24 mouse cellular contexts compared by ENCODE assay signal in the genomic region with DNA sequence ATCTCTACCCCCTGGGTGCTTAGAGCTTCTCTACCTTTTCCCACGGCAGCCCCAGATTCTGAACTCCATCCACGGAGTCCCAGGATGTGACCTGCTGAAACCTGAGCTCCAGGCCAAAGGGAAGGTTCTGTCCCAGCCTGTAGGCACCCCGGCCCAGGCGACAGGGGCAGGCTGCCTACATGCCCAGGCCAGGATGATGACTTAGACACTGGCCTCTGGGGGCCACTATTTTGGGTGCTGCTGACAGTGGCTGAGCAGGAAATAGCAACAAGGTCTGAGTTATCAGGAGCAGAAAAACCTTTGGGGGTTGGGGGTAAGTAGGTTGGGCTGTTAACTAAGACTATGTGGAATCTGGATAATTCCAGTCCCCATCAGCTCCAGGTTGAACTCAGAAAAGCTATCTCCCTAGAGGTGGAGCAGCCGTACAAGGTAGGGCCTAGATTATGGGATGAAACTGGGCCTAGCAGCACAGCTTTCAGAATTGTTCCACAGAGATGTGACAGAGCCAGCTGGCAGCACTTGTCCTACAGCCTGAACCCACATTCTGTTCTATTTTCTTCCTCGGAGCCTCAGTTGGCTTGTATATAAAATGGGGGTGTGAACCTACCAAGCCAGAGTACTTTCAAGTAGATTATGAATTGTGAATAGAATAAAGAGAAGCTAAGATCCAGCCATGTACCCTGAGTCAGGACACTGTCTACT. TPM values are rescaled to one million over a fixed set of nuclear protein-coding genes. Genes with fewer than 3 reads are reported as not detected.
A peak's percentile ranks its signal among the peaks of the same experiment; 100 is the strongest.
DNase-seq lines count a peak whose midpoint lies in the region; ATAC-seq lines count a peak whose summit lies in the region.
"Had no signal": no experiment of that assay in that cellular context is flagged by ENCODE, and none has a peak within 500 bp of the region (broad histone marks: within the 10 kb centered on the region; RNA-seq: fewer than 3 reads in every experiment).

No protein-coding gene starts in this region.

- no peak overlapping the region for H3K4me2 ChIP-seq in hindbrain, embryonic 12.5 days (replicated peaks)
- H3K4me2 ChIP-seq: forebrain, embryonic 12.5 days; heart, embryonic 15.5 days; kidney, embryonic 15.5 days; limb, embryonic 13.5 days; liver, embryonic 15.5 days; midbrain, embryonic 13.5 days had no signal

- no peak overlapping the region for H3K4me3 ChIP-seq in hindbrain, embryonic 12.5 days
- H3K4me3 ChIP-seq: forebrain, embryonic 12.5 days; heart, embryonic 15.5 days; kidney, embryonic 15.5 days; limb, embryonic 13.5 days; liver, embryonic 15.5 days; midbrain, embryonic 13.5 days had no signal

- no peak overlapping the region for H3K27ac ChIP-seq in hindbrain, embryonic 12.5 days
- H3K27ac ChIP-seq: forebrain, embryonic 12.5 days; heart, embryonic 15.5 days; kidney, embryonic 15.5 days; limb, embryonic 13.5 days; liver, embryonic 15.5 days; midbrain, embryonic 13.5 days; stomach, postnatal 0 days had no signal

- 74% methylated on average over 6 of the region's 6 CpGs for WGBS in hindbrain, embryonic 12.5 days

- peak; percentile 46 to 63 for DNase-seq in frontal cortex, adult 2 months (ENCODE audit: extremely low spot score in 1 of 2, low spot score in 1 of 2)
- DNase-seq in frontal cortex, postnatal 14 days (ENCODE audit: low spot score in 2 of 2): no peak
- DNase-seq in layer of hippocampus, adult 11-12 months (ENCODE audit: low spot score): peak; percentile 52
- DNase-seq in layer of hippocampus, postnatal 10 days (ENCODE audit: low spot score in 2 of 2): no peak
- peak; percentile 25 to 63 for DNase-seq in right cerebral cortex, postnatal 36 days (ENCODE audit: low spot score in 2 of 2)
- DNase-seq in right cerebral cortex, postnatal 10 days (ENCODE audit: low spot score in 2 of 2): no peak
- no peak for DNase-seq in embryo, embryonic 11 days
- DNase-seq: adrenal gland, adult 2 months; cerebellum, postnatal 14 days; thymus, postnatal 25 days had no signal

- no peaks in the 10 kb centered on the region for H3K36me3 ChIP-seq in hindbrain, embryonic 12.5 days
- H3K36me3 ChIP-seq: forebrain, embryonic 12.5 days; heart, embryonic 15.5 days; kidney, embryonic 15.5 days; limb, embryonic 13.5 days; liver, embryonic 15.5 days; midbrain, embryonic 13.5 days had no signal

- H3K4me1 ChIP-seq in hindbrain, embryonic 12.5 days: no peaks in the 10 kb centered on the region
- H3K4me1 ChIP-seq: forebrain, embryonic 12.5 days; kidney, embryonic 15.5 days; limb, embryonic 13.5 days; liver, embryonic 15.5 days; midbrain, embryonic 13.5 days had no signal

- H3K27me3 ChIP-seq in hindbrain, embryonic 12.5 days: no peaks in the 10 kb centered on the region
- H3K27me3 ChIP-seq: forebrain, embryonic 12.5 days; heart, embryonic 15.5 days; kidney, embryonic 15.5 days; limb, embryonic 13.5 days; liver, embryonic 15.5 days had no signal

- H3K9ac ChIP-seq in hindbrain, embryonic 12.5 days: no peak overlapping the region
- H3K9ac ChIP-seq: forebrain, embryonic 12.5 days; heart, embryonic 15.5 days; kidney, embryonic 15.5 days; limb, embryonic 13.5 days; liver, embryonic 15.5 days; midbrain, embryonic 13.5 days had no signal

- H3K9me3 ChIP-seq in hindbrain, embryonic 12.5 days (replicated peaks): no peaks in the 10 kb centered on the region
- H3K9me3 ChIP-seq: forebrain, embryonic 12.5 days; heart, embryonic 15.5 days; kidney, embryonic 15.5 days; liver, embryonic 15.5 days; midbrain, embryonic 13.5 days had no signal

- no peak for ATAC-seq in hindbrain, embryonic 12.5 days (ENCODE audit: low FRiP score)
- ATAC-seq: lung, postnatal 0 days; midbrain, embryonic 13.5 days had no signal

RNA-seq across cellular contexts. Expression of a gene that starts 14.8 kb away (rescaled TPM):
- 0.27 and 0.38 TPM in 2 replicates for polyA plus RNA-seq in frontal cortex, adult 2 months (2012; rRNA removed)
- under 1 TPM; 0.29 to 0.53 TPM for total RNA-seq in layer of hippocampus, postnatal 10 days (2021)
- 0.25 and 0.31 TPM in 2 replicates for polyA plus RNA-seq in hindbrain, embryonic 12.5 days (2016; fragmentation: Nextera tagmentation; extraction: Ambion mirVana)
- total RNA-seq: megakaryocyte progenitor cell, adult 5-6 weeks had no signal
- polyA plus RNA-seq: forebrain, embryonic 12.5 days; hindbrain, embryonic 11.5 days; intestine, embryonic 14.5 days; kidney, embryonic 15.5 days; large intestine, adult 2 months; stomach, postnatal 0 days had no signal

RNA-seq across cellular contexts. Expression of a gene that starts 21.1 kb away (rescaled TPM):
- polyA plus RNA-seq in frontal cortex, adult 2 months (2012; rRNA removed): 34.1 and 40.5 TPM in 2 replicates
- total RNA-seq in layer of hippocampus, postnatal 10 days (2021): 100 to 1,000 TPM in 1 of 2 experiments, 10 to 100 TPM in 1; 90.5 to 101 TPM
- polyA plus RNA-seq in hindbrain, embryonic 12.5 days (2016; fragmentation: Nextera tagmentation; extraction: Ambion mirVana): 15.9 and 19.0 TPM in 2 replicates

RNA-seq across cellular contexts. Expression of a gene that starts 21.8 kb away (rescaled TPM):
- 0.96 and 1.2 TPM in 2 replicates for polyA plus RNA-seq in frontal cortex, adult 2 months (2012; rRNA removed)
- under 1 TPM in 1 of 2 experiments, not detected in 1; 0.75 TPM for total RNA-seq in layer of hippocampus, postnatal 10 days (2021)
- polyA plus RNA-seq in hindbrain, embryonic 12.5 days (2016; fragmentation: Nextera tagmentation; extraction: Ambion mirVana): 0.43 TPM in 1 of 2 replicates, not detected in the other
- total RNA-seq: adrenal gland, adult 2 months; megakaryocyte progenitor cell, adult 5-6 weeks had no signal
- polyA plus RNA-seq: forebrain, embryonic 12.5 days; heart, embryonic 15.5 days; hindbrain, embryonic 11.5 days; intestine, embryonic 14.5 days; midbrain, embryonic 13.5 days; neural tube, embryonic 14.5 days had no signal

Comparison
In these comparisons a context has a peak if more than half of its experiments do, and no peak if none do; other contexts are left out.
1. DNase-seq: peak in frontal cortex, adult 2 months (2 of 2), layer of hippocampus, adult 11-12 months (single experiment) and right cerebral cortex, postnatal 36 days (2 of 2); none in frontal cortex, postnatal 14 days (0 of 2), layer of hippocampus, postnatal 10 days (0 of 2), right cerebral cortex, postnatal 10 days (0 of 2) and embryo, embryonic 11 days (single experiment).